Mouse (Mus musculus) layer of hippocampus, postnatal 14 days (tissue): ENCODE results near the gene Btbd3. TPM values are rescaled to one million over a fixed set of nuclear protein-coding genes. Genes with fewer than 3 reads are reported as not detected.

Experiments used
- DNase-seq, 2 experiments: peaks; one replicate each; pipeline ENCODE4 v3.0.0; 2021 to 2022; ENCODE audit warnings: low spot score in 2 of 2, mixed read lengths in 1 of 2
- total RNA-seq, 2 experiments: library from RNA; stranded (reverse); gene quantifications; 2 replicates each; pipeline ENCODE4 v1.2.3; 2021

The Btbd3 gene
- total RNA-seq, 2 experiments from 2014 or later = 147 to 151 TPM

DNA sequence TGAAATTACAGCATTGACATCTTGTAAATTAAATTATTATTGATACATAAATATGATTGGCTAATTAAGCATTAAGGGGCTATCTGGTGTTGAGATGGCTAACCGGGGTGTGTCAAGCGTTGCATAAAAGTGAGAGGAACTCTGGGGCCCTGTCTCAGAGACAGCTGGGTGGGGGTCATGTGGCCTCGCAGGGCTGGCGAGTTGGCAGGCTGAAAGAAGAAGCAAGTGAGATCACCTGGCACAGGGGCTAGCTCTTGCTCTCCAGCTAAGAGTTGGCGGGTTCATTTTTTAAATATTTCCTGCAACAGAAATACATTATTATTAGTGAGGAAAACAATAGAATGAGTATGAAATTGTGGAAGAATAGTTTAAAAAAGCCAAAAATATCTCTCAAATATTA is 118.2 kb downstream of the Btbd3 start:
- DNase-seq = no peak

DNA sequence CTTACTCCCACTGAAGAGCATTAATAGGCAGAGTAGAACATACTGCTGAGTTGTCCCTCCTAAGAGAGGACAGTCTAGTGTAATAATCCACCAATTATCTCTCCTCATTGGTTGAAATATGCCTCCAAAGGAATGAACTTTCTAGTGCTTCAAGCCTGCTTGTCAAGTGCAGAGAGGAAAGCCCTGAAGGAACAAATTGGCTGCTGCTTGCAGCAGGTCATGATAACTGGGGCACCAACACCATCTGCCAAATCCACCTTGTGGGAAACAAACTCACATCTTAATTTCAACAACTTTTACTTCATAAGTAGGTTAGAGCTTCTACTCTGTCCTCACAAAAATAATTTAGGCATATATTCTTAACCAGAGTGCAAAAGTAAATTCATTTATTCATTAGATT is 122.5 kb downstream of the Btbd3 start:
- no peak for DNase-seq

DNA sequence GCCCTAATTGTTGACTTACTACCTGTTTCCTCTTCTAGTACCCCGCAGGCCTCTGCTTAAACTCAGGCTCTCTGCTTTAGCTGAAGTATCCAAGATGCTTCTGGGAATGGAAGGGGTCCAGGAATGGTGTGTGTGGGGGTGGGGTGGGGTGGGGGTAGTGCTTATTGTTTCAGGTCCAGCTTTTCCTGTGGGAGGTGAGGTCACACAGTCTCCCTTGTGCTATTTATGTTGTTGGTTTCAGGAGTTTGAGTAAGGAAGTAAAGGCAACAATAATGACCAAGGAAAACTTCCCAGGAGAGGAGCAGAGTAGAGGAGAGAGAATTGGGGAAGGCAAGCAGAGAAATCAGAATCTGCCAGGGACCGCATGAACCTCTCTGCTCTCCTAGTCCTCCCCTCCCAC is 128.4 kb downstream of the Btbd3 start:
- DNase-seq = no peak

DNA sequence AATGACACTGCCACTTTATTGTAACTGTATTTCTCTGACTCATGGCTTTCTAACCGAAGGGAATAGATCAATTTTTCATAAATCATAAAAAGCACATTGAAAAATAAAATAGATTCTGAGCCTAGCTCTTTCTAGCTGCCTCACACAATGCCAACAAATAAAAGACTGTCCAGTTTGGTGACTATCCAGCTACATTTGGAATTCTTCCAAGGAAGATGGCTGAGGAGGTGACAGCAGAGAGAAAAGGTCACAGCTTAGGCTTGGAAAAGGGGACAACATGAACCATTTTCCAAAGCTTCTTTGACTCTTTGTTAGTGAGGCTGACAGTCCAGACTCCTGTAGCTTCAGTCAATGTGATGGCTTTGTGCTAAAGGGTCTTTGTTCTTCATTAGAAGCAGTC is 132.2 kb downstream of the Btbd3 start:
- DNase-seq = no peak

DNA sequence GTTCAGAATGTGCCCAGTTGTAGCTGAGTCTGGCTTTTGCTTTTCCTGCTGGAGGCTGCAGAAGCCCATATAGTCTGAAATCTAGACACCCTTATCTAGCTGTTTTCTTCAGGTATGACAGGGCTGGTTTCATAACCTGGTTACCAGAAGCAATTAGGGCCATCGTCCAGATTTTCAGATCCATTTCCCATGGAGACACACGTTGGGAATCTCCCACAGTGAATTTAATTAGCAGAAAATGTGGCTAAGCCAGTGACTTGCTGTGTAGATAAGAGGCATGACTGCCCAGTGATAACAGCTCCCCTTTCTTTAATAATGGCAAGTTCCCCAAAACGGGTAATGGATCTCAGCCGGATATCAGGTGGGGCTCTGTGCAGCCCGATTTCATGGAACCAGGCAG is 146.7 kb downstream of the Btbd3 start:
- no peak for DNase-seq

DNA sequence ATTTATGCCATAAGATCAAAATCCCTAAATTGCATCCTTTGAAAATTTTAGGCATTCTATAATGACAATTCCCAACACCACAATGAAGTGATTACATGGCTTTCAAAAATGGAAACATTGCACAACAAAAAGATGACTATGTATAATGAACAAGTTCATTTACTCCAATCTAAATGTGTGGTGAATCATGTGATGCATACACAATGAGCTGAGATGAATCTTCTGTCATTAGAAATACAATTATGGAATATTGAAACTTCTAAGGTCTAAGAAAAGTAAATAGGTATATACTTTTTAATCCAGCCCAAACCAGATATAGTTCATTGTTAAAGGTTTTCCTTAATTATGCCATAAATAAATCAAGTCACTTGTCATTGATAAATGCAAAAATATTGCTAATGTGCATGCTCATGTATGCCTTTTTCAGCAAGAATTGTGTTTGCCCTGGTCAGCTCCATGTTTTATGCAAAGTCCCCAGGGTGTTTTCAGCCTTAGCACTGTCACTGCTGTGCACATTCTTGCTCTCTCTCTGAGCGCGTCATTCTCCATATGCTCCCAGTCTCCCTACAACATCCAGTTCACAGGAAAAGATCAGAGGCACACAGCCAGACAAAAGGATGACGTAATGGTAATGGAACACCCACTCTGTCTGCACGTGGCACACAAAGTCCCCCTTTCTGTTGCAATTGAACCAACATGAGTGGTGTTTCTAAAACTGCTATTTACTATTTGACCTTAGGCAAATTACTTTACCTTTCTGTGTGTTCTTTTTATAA is 149.6 kb downstream of the Btbd3 start:
- peak; percentile 21 to 28 for DNase-seq

DNA sequence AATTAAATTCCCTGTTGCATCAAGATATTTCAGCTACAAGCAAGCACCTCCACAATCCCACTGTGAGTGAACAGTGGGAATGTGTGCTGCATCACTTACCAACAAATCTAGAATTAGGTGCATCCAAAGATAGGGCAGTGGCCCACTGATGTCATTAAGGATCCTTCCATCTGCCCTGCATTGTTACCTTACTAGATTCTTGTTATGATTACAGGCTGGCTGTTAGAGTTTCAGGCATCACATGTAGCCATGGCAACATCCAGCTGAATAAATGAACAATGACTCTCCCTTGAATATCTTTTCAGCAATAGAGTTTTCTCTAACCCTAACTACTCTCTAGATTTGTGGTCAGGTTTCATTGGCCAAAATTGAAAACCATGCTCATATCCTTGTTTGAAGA is 150.3 kb downstream of the Btbd3 start:
- peak in 1 of 2 experiments; percentile 13 for DNase-seq

DNA sequence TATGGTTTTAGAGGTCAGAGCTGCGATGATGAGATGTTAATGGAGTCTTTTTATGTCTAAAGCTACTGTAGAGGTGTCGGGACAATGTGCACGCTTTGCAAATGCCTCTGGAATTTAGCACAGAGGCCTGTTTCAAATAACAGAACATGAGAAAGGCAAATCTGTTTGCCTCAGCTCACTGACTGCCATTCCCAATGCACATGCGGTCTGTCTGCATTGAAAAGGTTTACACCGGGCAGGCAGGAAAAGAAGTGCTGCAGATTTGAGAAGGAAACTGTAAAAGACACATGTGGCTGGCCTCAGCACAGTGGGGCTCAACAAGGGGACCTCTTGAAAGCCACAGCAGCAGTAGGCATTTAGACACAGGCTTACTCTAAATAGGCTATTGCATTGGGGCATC is 156.2 kb downstream of the Btbd3 start:
- DNase-seq = no peak

DNA sequence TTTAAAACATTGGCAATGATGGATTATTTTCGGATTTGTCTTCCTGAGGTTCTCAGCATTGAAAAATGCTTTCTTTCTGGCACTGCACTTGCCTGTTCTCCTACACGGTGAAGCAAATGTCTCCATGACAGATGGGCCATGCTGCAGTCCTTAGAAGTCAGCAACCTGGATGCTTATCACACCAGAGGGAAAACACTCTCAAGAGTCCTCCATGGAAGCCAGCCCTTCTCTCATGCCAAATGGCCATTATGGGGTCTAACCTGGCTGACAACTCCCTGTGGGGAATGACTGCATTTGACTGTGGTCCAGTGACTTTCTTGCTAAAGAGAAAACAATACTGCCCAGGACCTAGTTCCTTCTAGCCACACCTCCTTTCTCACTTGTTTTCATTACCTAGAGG is 166.0 kb downstream of the Btbd3 start:
- no peak for DNase-seq

DNA sequence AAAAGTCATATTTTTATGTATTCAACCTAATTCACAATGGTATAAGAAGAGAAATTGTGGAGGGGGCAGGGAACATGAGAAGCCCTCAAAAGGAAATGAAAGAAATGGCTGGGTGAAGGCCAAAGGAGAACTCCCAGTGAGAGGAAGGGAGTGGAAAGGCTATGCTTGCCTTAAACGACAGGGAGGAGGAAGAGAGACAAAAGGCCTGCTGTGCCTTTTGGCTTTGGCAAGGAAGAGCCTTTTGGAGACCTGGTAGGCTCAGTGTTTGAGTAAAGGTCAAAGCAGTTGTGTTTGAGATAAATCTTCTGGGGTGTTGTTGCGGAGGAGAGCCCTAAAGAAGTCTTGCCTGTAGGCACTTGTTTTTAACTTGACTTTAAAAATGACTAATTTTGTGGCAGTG is 175.6 kb downstream of the Btbd3 start:
- DNase-seq = no peak

DNA sequence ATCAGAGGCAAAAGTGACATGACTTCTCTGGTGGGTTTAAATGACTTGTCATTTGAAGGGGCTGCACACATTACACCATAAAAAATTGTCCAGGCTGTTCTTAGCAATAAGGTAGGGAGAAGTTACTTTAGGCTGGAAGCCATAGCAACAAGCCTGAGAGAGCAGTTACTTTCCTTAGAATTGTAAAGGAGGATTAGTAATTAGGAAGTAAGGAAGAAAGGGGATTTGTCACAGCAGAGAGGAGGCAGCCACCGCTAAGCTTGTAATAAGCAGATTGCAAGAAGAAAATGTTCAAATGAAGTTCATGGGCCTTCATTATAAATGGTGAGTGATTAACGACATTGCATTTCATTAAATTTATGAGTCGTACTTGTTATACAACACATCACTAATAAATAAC is 190.1 kb downstream of the Btbd3 start:
- DNase-seq = no peak

DNA sequence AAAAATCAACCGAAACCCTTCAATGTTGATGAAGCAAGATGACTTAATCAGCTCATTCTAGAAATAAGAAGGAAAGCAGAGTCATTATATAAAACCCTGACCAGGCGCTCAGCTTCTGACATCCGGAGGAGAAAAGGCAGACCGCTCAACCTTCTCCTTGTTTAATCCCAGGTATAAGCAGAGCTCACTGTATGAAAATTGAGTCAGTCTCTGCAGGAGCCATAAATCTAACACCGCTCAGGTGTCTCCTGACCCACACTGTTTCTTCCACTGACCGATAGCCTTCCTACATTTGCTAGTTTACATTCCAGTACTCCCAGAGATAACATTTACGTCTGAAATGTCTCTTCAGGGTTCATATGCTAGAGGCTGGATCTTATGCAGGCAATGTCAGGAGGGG is 190.6 kb downstream of the Btbd3 start:
- no peak for DNase-seq

DNA sequence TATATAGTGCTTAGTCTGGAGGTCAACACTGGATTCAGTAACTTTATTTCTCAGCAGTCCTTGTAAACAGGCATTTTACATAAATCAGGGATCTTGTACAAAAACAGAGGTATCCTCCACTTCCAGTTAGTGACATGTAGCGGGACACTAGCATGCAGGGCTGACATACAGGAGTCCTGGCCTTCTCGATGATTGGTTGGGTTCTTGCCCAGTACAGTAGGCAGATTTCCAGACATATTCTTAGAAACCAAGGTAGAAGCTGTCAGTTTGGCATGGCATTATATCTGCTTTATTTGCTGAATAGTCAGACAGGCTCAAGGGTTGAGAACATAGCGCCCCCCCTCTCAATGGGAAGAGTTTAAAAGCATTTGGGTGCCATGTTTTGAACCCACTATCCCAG is 191.3 kb downstream of the Btbd3 start:
- no peak for DNase-seq

DNA sequence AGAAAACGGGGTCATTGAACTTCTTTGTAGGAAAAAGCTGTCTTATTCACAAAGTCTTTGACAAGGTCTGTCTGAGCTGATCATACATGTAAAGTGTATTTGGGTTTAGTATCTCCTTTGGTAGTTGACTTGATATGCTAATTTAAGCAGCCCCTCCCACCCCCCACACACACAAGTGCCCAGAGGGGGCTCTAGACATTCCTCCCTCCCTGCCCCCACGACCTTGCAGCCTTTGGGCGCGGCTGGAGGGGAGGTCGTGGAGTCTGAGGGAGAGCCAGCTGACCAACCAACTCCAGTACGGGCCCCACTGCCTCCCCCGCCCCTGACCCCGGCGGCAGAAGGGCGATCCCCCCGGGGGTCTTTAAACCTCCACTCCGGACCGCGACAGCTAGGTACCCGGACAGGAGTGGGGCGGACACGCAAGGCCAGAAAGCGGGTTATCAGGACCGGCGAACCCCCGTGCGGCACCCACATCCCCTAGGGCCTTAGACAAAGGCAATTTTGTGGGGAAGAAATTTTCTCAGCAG is 211.7 kb downstream of the Btbd3 start:
- no peak for DNase-seq

DNA sequence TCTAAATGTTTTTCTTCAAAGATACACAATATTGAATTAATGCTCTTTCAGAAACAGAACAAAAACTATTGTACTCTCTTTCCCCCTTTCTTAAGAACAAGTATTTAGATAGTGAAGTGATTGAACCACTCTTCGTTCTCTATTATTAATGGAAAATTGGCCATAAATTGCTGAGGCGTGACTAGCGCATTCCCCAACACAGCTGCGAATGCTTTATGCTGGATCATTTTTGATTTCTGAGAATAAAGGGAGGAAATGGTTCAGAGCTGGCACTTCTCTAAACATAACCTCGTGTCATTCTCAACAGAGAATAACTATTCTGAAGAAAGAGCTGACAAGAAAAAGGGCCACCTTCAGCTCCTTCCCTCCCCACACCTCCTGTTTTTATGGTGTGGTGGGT is 217.0 kb downstream of the Btbd3 start:
- DNase-seq = no peak

DNA sequence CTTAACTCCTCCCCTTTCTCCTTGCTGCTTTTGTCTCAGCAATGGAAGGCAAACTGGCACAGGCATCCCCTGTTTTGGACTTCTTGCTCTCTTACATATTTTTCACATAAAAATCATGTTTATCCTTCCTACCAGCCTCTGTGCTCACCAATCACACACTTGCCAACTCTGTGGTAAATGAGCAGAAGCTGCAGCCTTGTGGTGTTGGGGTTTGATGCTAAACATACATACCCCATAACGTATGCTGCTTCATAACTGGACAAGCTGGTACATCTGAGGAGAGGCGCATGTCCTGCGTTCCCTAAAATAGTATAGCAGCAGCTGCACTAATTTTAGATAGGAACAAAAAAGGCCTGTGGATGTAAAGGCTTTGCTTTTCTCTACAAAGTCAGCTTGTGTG is 220.1 kb downstream of the Btbd3 start:
- DNase-seq = peak in 1 of 2 experiments; percentile 36

DNA sequence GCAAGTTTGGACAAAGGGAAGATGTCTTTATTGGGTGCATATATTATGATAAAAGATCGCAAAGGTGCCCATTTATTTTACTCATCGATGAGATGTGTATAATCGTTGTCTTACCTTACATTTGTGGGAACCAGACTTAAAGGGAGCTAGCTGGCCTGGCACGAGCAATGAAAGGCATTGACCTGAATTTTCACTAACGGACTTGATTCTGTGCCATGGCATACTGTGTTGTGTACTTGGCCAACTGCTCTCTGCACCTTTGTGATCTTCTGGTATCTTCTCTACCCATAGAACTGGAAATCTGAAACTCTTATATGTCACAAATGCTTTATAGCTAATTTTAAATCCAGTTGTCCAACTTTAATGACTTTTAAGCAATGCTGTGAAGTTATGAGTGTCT is 220.9 kb downstream of the Btbd3 start:
- DNase-seq = no peak

DNA sequence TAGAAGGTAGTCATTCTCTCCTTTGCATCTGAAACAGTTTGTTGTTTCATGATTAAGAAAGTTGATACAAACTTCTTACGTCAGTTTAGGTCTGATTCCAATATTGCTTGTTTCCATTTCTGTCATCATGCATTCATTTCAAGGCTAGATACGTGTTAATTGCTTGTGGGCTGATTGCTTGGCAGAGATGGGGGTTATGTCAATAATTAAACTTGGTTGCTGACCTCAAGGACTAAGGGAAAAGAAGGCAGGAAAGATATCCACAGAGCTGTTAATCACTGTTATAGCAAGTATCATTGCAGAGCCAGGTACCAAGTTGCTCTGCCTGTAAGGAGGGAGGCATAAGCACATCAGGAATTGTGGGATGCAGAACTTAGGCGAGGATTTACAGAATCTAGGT is 226.2 kb downstream of the Btbd3 start:
- no peak for DNase-seq

DNA sequence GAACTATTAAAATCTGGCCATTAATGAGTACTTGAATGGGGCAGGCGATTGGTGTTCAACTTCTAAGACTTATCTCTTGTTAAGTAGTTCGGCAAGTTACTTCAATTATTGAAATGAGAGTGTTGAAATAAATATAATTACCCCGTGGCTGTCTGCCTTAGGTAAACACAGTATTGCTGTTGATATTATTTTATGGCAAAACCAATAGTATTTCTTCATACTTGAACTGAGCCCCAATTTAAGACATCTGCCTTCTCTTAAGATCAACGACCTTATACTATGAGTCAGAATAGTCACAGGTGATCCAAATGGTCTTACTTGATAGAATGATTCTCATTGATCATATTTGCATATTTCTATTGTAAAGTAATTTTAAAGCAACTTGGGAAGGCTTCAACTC is 228.5 kb downstream of the Btbd3 start:
- no peak for DNase-seq

DNA sequence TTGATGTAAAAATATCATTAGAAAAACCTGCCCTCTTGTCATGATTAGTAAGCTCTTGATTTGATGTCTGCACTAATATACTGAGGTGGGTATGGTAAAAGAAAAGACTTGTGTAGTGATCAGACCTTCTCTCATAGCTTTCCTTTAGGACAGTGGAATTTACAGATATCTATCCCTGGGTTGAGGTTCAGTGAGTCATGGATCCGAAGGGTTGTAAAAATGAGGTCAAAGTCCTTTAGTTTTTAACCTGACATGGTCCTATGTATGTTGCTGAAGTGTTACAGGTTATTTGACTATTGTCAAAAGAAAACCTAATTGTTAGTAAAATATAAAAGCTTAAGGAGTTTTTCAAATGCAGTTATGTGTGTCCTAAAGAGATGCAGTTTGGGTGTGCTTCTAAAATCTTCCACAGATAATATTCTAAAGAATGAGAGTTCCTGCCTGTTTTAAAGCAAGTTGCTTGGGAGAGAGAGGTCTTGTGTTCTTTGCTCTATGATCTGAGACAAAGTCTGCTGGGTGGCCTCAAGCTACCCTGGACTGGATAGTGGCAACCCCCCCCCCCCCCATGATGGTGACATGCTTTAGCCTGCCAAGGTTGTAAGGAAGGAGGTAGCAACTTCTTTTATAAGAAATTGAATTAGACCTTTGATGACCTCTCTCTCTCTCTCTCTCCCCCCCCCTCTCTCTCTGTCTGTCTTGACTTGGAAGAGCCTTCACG is 234.5 kb downstream of the Btbd3 start:
- DNase-seq = no peak

DNA sequence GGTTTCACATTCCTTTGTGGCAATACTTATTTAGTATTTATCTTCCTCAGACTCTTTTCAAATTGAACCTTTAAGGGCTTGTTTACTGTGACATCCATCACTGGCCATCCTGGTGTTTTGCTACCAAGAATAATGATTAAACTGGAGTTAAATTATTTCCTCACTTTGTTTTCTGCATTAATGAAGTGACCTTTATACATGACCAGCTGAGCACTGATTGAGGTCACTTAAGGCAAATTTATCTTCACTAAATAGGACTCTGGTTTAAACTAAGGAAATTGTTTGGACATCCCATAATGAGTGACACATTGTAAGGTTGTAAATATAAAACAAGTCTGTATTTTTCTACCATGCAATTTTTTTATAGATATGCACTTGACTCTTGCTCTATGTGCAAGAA is 235.8 kb downstream of the Btbd3 start:
- no peak for DNase-seq

DNA sequence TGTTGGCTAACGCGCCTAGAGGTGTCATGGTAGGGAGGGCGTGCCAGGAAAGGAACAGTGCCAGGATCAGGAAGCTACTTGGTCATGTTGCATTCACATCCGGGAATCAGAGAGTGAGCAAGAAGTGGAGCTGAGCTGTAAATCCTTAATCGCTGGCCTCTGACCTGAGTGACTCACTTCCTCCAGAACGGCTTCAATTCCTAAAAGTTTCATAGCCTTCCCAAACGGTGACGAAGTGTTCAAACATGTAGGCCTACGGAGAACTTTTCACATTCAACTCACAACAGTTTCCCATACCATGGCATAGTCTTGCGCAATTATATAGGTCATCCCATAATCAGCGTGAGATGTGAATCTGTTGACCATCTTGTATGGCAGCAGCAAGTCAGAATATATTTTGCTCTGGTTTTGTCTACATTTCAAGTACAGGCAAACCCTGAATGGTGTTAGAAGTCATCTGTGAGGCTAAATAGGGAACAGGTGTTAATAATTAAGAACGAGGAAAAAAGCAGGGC is 247.6 kb downstream of the Btbd3 start:
- no peak for DNase-seq
